Mouse (Mus musculus) adrenal gland (tissue): ENCODE data around the gene Atad2b.
"Not testable (repeated sequence)": the region's sequence is repeated elsewhere in the genome, so short reads cannot be mapped to it uniquely, and the experiment has no call there.

Source experiments
- intact Hi-C: fragments of 180-260 bp; cut with DNase I; formaldehyde crosslinking; loops from one replicate; pipeline ENCODE4 v1.15.1; 2025

Gene Atad2b

GRCm38 (mm10) chr12:4908391-4908790, 8.8 kb upstream of the Atad2b start:
- intact Hi-C loops: no loop called here

- intact Hi-C loops: loop anchor here (10.0 kb wide), 2 partner anchors 66 to 1486 kb away; partner anchors contain the start of genes Asxl2, Fkbp1b and Wdcp
Measured at GRCm38 (mm10) chr12:4910496-4910895, 6.7 kb upstream of the Atad2b start.

- intact Hi-C loops: loop anchor here (10.0 kb wide), 2 partner anchors 67 to 1487 kb away; partner anchors contain the start of genes Asxl2, Fkbp1b and Wdcp
Measured at GRCm38 (mm10) chr12:4911716-4912115, 5.4 kb upstream of the Atad2b start.

GRCm38 (mm10) chr12:4914441-4914840, 2.7 kb upstream of the Atad2b start:
- intact Hi-C loops: loop anchor here (10.0 kb wide), 2 partner anchors 70 to 1490 kb away; partner anchors contain the start of genes Asxl2, Fkbp1b and Wdcp

- intact Hi-C loops: loop anchor here (10.0 kb wide), 2 partner anchors 70 to 1490 kb away; partner anchors contain the start of genes Asxl2, Fkbp1b and Wdcp
Measured at GRCm38 (mm10) chr12:4914944-4915343, 2.2 kb upstream of the Atad2b start.

GRCm38 (mm10) chr12:4917805-4918591, 845 bp downstream of the Atad2b start:
- intact Hi-C loops: loop anchor here (10.0 kb wide), 2 partner anchors 73 to 1493 kb away; partner anchors contain the start of genes Asxl2, Fkbp1b and Wdcp

GRCm38 (mm10) chr12:4928197-4928596, 11.0 kb downstream of the Atad2b start:
- intact Hi-C loops: no loop called here

- intact Hi-C loops: no loop called here
Measured at GRCm38 (mm10) chr12:4930820-4931548, 13.8 kb downstream of the Atad2b start.

GRCm38 (mm10) chr12:4952272-4952671, 35.1 kb downstream of the Atad2b start:
- intact Hi-C loops: no loop called here

GRCm38 (mm10) chr12:4953156-4953555, 36.0 kb downstream of the Atad2b start:
- intact Hi-C loops: no loop called here

GRCm38 (mm10) chr12:4972939-4973338, 55.8 kb downstream of the Atad2b start:
- intact Hi-C loops: no loop called here

- intact Hi-C loops: no loop called here
Measured at GRCm38 (mm10) chr12:4978324-4978723, 61.2 kb downstream of the Atad2b start.

- intact Hi-C loops: no loop called here
Measured at GRCm38 (mm10) chr12:4996981-4997380, 79.8 kb downstream of the Atad2b start.

- intact Hi-C loops: no loop called here
Measured at GRCm38 (mm10) chr12:5005338-5005737, 88.2 kb downstream of the Atad2b start.

GRCm38 (mm10) chr12:5005776-5006175, 88.6 kb downstream of the Atad2b start:
- intact Hi-C loops: not testable (repeated sequence)

GRCm38 (mm10) chr12:5008638-5009037, 91.5 kb downstream of the Atad2b start:
- intact Hi-C loops: not testable (repeated sequence)

GRCm38 (mm10) chr12:5025226-5025861, 108.2 kb downstream of the Atad2b start:
- intact Hi-C loops: loop anchor here (5.0 kb wide), 1 partner anchor 427 kb away; no protein-coding TSS in a partner anchor

GRCm38 (mm10) chr12:5029035-5029434, 111.9 kb downstream of the Atad2b start:
- intact Hi-C loops: loop anchor here (5.0 kb wide), 1 partner anchor 423 kb away; no protein-coding TSS in a partner anchor

GRCm38 (mm10) chr12:5038008-5038407, 120.9 kb downstream of the Atad2b start:
- intact Hi-C loops: loop anchor here (5.0 kb wide), 1 partner anchor 99 kb away; no protein-coding TSS in a partner anchor

GRCm38 (mm10) chr12:5044141-5044540, 127.0 kb downstream of the Atad2b start:
- intact Hi-C loops: no loop called here

GRCm38 (mm10) chr12:5048104-5048503, 131.0 kb downstream of the Atad2b start:
- intact Hi-C loops: no loop called here
